Mouse (Mus musculus) ES-CJ7 (cell line): ENCODE data around the gene Mbd6.
"Not testable (repeated sequence)": the region's sequence is repeated elsewhere in the genome, so short reads cannot be mapped to it uniquely, and the experiment has no call there.

Source experiments
- DNase-seq: peaks from one replicate; pipeline ENCODE4 v3.0.0; 2011; ENCODE audit warnings: low read depth, low spot score

Mbd6 gene

DNA sequence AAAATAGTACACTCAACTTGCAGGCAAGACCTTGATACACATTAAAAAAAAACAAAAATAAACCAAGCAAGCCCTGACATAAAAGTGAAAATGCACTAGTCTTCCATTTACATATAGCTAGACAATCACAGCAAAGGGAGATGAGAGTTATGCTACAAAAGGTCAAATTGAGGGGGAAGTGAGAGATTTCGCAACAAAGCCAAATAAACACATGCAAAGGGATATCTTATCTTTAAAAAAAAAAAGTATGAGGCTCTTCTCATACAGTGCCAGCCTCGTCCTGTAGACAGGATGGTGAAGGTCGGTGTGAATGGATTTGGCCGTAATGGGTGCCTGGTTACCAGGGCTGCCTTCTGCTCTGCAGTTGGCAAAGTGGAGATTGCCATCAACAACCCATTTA lies 24.0 kb upstream of the Mbd6 start:
- DNase-seq: no peak

DNA sequence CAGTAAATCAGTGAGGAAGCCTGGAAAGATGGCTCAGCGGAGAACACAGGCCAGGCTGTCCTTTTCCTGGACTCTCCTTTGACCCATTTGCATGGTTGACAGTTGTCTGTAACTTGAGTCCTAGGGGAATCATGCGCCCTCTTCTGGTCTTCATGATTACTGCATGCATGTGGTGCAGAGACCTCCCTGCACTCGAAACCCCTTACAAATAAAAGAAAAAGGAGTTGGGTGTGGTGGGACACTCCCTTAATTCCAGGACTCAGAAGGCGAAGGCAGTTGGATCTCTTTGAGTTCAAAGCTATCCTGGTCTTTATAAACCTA lies 23.5 kb upstream of the Mbd6 start:
- DNase-seq: peak; percentile 98

DNA sequence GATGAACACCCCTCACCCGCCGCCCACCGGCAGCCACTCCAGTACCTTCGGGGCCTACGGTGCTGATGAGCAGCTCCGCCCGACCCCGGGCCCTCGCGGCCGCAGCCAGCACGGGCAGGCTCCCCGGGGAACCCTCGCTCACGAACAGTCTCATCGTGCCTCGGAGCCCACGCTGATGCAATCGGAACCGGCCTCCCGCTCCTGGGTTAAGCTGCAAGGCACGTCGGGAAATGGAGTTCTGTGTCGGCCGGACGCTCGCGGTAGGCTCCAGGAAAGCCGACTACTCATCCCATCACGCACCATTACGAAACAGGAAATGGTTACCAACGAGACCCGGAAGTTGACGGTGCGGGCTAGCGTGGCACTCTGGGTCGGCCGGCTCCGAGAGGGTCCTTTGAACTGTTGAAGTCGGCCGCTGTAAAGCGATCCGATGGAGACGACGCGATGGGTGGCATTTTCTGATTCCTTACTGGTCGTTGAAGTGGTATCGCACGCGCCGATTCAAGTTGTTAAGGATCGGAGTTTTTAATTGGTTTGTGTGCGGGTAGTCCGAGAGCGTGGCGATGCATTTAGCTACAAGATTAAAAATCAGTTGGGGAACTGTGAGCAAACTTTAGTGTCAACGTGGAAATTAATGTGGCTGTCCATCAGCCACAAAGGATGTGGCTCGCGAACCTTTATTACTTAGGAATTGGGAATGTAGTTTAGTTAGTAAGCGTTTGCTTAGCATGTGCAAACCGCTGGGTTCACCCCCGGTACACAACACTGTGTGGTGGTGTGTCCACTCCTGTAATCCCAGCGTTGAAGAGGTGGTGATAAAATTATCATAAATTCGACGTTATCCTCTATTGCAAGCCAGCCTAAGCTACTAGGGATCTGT lies 22.9 kb upstream of the Mbd6 start, which contains the start of gene Mars:
Mars (minus strand) TSS at position 311 of the 880 bp plus-strand sequence.
- DNase-seq: peak; percentile 98

DNA sequence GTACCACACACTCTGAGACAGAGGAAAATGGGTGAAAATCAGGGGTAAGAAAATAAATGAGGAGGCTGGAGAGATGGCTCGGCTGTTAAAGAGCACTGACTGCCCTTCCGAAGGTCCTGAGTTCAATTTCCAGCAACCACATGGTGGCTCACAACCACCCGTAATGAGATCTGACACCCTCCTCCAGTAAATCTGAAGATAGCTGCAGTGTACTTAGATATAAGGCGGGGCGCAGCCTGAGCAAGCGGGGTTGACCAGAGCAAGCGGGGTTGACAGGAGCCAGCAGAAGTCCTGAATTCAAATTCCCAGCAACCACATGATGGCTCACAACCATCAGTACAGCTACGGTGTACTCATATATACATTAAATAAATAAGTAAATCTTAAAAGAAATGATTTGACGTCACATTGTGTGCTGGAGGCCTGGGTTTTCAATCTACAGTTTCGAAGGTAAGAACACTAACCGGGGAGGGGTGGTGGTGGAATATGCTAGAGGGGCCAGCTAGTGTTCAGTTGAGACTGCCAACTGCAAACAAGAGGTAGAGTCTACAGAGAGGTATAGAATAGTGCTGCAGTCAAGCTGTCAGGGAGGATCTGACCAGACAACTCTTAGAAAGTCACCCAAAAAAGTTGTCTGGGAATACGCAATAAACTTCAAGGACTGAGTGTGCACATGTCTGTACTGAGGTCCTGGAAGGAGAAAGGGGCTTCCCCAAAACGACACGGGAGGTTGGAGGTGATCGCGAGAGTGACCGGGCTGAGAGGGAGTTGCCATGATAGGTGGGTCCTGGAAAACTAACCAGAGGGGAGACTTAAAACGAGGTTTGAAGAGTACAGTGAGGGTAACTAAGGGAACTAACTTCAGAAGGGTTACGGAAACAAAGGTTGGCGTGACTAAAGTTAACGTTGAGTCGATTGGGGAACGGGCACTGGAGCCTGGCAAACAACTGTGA lies 22.0 kb upstream of the Mbd6 start:
- DNase-seq: peak; percentile 85

GRCm38 (mm10) chr10:127309167-127309566 lies 20.3 kb upstream of the Mbd6 start:
- DNase-seq: not testable (repeated sequence)

DNA sequence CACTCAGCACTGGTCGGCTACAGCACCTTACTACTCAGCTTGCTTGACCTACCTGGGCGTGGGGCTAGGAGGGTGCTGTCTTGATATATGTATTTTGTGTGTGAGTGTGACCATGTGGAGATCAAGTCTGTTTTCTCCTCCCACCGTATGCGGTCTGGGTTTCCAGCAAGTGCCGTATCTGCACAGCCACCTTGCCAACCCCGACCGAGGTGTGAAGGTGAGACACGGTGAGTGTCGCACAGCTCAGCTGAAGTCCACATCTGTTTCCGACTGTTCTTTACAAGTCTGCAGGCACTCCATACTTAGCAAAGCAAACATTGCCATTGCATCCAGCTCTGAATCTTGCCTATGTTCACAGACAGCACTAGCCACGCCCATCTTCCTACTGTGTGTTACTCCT lies 14.3 kb upstream of the Mbd6 start:
- DNase-seq: no peak

DNA sequence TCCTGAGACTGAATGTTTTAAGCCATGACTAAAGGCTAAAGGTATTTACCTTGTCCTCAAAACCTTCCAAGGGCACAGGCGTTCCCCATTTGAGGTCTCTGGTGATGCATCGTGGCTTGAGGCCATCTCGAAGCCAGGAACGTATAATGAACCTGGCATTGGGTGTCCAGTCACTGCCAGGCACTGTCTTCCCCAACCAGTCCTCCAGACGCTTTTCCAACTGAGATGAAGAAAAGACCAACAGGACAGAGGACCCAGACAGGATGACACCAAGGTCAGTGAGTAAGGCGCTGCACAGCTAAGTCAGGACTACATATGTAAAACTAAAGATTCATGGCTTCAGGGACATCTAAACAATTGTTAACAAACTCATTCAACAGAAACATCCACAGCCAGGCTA lies 11.5 kb upstream of the Mbd6 start:
- no peak for DNase-seq

DNA sequence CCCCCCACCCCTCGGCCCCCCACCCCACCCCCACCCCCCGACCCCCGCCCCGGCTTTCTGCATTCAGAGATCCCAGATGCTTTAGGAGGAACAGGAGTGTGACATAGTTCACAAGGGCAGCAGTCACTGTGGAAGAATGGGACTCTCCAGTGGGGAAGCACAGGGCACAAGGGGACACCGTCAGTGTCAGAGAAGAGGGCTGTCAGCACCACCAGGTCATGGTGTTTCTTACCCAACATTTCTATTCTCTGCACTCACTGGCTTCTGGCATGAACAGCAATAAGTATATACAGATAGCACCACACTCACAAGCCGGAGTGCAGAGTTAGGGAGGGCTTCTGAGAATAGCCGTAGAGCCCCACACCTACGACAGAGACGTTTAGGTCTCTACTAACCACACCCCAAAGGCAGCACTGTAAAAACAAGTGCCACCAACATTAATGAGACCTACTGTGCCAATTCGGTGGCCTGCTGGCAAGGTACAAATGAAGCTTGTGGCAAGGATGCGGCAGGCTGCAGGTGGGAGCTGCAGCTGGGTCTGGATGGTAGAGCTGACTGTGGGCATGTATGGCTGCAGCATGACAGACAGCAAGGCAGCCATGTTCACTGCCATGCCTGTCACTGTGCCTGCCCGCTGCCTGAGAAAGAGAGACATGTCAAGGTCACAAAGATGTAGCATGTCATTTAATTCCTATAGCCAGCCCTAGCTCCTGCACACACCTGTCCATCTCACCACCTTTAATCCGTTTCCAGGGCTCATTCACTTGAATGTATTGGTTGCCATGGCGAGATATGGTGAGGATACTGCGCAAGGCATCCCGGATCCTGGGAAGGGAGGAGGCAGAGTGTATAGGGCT lies 8.4 kb upstream of the Mbd6 start:
- no peak for DNase-seq

DNA sequence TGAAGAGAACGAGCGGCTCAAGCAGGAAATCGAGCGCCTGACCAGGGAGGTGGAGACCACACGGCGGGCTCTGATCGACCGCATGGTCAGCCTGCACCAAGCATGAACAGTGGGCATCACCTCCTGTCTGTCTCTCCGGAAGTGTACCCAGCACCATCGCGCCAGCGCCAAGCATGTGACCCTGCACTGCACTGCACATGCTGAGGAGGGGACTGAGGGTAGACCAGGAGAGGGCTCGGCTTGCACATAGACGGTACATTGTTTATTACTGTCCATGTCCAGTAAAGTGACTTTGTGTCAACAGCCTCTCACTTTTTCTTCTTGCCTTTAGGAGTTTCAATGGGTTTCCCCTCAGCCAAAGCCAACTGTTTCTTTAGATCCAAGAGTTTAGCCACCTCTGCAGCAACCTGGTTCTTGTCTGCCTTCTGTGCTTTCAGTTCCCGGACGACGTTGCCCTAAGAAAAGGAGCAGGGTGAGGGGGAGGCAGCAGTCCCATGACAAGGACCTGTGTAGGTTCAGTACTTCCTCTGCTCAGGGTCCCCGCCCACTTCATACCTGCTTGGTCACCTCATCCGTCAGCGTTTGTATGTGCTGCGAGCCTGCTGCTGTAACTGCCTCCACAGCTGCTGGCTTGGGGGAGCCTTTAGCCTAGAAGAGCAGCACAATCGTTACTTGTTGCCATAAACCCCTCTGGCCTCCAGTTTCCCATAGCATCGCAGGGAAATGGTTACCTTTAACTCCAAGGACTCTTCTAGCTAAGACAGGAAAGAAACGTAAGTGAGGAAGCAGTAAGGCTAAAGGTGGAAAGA lies 7.4 kb upstream of the Mbd6 start:
- no peak for DNase-seq

DNA sequence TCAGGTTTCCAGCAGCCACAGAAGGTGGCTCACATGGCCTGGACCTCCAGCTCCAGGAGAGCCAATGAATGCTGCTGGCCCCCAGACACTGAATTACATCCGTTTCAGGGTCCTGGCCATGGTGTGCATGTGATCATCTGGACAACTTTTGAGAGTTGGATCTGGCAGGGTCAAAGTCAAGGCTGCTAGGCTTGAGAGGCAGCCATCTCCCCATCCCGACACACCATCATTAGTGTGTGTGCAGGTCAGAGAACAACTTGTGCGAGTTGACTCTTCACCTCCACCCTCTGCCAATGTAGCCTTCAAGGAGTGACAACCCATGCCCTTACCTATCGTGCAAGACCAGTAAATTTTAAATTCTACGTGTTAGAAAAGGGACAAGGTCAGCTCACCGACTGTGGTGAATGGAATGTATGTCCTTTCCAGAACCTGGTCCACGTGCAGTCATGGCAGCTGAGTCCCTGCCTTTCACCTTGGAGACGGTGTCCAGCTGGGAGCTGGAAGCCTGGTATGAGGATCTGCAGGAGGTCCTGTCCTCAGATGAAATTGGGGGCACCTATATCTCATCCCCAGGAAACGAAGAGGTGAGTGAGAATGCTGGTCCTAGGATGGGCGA lies 6.2 kb upstream of the Mbd6 start:
- DNase-seq: no peak

DNA sequence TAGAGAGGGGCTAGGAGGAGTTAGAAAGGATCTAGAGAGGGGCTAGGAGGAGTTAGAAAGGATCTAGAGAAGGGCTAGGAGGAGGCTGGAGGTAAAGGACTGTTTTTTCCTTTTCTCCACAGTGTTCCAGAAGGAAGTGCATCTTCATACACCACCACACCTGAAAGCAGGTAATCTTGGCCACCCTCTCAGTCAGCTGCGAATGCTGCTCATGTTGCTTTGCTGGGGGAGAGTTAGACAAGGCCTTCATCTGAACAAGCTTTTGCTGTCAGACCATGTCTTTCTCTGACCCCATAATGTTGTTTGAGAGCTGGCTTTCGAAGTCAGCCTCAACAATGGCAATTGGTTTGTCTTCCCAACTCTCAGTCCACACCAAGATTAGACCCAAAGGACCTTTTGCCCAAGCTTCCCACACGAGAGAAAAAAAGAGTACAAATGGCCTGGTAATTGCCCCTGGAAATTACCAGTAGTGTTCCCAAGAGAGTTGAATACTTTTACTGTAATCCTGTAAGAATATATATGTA lies 4.8 kb upstream of the Mbd6 start:
- DNase-seq: no peak

DNA sequence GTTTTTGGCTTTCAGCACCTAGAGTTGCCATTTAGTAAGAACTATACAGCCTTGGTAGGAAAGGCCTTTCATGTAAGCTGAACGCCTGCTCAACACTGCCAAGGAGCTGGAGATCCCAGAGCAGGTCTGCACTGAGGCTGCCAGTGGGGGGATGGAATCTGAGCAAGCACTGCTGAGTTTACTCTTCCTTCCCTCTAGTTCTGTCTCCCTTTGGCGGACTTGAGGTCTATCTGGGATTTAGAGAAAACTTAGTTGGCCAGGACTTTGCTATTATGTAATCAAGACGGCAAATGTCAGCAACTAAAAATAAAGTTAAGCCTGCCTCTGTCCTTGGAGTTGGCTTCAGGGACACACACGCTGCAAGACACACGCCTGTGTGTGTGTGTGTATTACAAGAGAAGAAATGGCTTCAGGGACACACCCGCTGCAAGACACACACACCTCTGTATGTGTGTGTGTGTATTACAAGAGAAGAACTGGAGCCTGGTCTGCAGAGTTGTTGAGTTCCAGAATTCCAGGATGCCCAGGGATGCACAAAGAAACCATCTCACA lies 4.2 kb upstream of the Mbd6 start:
- DNase-seq: no peak

DNA sequence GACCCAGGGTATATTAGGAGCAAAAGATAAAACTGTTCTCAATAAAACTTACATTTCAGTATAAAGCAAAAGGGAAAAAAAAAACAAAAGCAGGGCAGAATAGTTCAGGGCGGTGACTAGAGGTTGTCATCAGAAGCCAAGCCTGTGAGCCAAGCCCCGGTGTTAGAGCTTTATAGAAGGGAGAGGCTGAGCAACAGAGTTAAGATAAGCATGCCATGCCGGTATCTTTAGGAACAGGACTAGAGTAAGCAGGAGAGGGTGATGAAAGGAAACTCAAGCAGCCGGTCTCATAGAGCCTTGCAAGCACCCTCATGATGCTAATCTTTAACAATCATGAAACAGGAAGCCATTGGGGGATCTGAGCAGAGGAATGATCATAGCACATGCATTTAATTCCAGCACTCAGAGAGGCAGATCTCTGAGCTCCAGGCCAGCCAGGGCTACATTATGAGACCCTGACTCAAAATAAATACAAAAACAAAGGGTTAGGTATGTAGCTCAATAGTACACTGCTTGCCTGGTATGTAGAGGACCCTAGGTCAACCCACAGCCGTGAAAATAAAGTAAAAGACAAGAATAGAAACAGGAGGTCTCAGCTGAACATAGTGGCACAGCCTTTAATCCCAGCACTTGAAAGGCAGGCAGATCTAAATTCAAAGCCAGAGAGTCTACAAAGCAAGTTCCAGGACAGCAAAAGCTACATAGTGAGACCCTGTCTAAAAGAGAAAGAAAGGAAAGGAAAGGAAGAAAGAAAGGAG lies 3.2 kb upstream of the Mbd6 start:
- no peak for DNase-seq

DNA sequence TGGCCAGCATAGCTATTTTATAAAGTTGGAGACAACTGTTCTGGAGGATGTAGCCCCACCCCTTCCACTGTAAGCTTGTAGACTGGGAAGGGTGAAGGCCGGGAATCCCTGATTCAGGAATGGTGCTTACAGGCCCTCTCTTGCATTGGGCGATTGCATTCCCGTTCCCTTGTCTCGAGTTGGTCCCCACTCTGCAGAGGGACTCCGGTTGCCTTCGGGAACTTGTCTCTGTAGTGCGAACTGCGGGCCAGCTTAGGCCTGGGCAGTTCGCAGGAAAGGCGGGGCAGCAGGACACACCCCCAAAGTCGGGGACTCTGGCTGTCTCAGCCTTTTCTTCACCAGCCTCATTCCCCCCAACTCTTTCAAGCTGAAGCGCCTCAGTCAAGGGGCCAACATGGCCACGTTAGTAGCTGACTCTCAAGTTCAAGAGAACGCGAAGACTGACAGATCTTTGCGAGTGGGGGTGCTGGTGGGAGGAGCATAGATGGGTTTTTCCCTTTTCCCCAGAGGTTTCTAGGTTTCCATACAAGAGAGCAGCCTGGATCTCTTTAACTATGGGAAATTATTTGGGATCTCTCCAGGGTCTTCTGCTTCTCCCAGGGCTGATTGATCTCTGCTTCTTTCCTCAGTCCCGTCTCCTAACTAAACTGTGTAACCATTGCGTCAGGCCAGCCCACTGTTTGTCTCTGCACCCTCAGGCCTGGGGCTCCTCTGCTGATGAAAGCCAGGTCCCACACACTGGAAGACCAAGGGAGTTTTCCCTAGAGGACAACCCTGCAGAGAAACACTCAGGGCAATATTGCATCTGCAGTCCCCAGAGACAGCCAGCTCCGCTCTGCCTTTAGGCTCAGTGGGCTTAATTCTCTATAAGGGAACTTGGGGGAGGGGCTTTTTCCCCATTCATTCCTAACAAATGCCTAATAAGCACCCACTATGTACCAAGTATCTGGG lies 2.4 kb upstream of the Mbd6 start:
- no peak for DNase-seq

- peak; percentile 100 for DNase-seq
Measured at GRCm38 (mm10) chr10:127290307-127290929, 1.6 kb upstream of the Mbd6 start.

DNA sequence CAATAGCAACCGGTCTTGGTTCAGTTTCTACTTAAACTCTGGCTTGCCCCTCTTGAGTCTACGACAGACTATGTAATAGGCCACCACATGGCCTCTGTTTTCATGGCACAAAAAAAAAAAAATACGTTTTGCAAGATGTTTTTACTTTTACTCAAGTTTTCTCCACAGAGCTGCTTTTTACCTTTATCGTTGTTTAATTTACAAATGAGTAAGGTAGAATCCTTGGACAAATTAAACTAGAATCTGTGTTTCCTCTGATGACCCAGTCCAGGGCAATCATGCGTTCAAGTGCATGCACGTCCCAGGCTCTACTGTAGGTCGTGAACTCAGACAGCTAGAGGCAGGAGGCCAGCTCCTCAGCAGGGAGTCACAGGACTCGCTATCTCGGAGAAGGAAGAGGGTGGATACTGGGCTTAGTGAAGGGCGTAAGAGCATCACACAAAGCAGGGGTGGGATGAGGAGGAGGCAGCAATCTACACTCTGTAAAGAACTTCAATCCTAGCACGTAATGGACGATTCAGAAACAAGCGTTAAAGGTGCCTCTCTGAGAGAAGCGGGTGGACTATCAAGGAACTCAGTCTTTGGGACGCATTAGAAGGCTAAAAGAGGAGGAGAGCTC lies 864 bp upstream of the Mbd6 start:
- peak; percentile 65 for DNase-seq

DNA sequence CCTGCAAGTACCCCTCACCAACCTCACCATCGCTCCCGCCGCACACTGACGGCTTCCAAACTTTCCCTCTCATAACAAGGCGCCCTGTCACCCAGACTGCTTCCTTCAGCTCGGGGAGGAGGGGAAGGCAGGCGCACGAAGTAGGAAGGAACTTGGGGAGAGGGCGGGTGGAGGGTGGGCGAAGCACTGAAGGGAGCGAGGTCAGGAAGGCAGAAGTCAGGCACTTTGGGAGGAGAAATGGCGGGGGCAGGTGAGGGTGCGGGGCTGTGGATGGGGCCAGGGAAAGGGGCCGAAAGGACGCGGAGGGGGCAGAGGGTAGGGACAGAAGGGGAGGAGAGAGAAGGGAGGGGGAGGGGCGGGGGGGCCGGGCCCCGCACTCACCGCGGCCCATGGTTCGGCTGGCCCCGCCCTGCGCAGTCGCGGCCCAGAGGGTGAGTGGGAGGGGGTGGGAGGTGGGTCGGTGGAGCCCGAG lies 454 bp downstream of the Mbd6 start:
- peak; percentile 34 for DNase-seq
